In genomic region chr2:35613946-35614353, GRCm38 (mm10) we compare ENCODE assay signal across 9 mouse cellular contexts. TPM values are rescaled to one million over a fixed set of nuclear protein-coding genes. Genes with fewer than 3 reads are reported as not detected.
A peak's percentile ranks its signal among the peaks of the same experiment; 100 is the strongest.
DNase-seq lines count a peak whose midpoint lies in the region; ATAC-seq lines count a peak whose summit lies in the region.
"Had no signal": no experiment of that assay in that cellular context is flagged by ENCODE, and none has a peak within 500 bp of the region (broad histone marks: within the 10 kb centered on the region; RNA-seq: fewer than 3 reads in every experiment).

No protein-coding gene starts in this region.

- peak overlapping the region; percentile 59 for H3K27ac ChIP-seq in kidney, embryonic 16.5 days (ENCODE audit: low read length)
- H3K27ac ChIP-seq in forebrain, embryonic 11.5 days (ENCODE audit: low read depth, low read length): no peak overlapping the region

- no peak overlapping the region for H3K4me2 ChIP-seq in kidney, embryonic 16.5 days (replicated peaks; ENCODE audit: low read depth, low read length)
- H3K4me2 ChIP-seq in forebrain, embryonic 11.5 days (ENCODE audit: low read depth, low read length, severe bottlenecking): no peak overlapping the region
- H3K4me2 ChIP-seq: liver, embryonic 11.5 days had no signal

- WGBS in kidney, embryonic 16.5 days: 23% methylated on average over 3 of the region's 3 CpGs
- 54% methylated on average over 3 of the region's 3 CpGs for WGBS in forebrain, embryonic 11.5 days

- H3K27me3 ChIP-seq in kidney, embryonic 16.5 days (ENCODE audit: insufficient read depth, low read length): no peaks in the 10 kb centered on the region
- no peaks in the 10 kb centered on the region for H3K27me3 ChIP-seq in forebrain, embryonic 11.5 days (ENCODE audit: control insufficient read depth, insufficient read depth, low read length)

- no peaks in the 10 kb centered on the region for H3K36me3 ChIP-seq in kidney, embryonic 16.5 days (ENCODE audit: insufficient read depth, low read length)
- no peaks in the 10 kb centered on the region for H3K36me3 ChIP-seq in forebrain, embryonic 11.5 days (ENCODE audit: control insufficient read depth, insufficient read depth, low read length)

- H3K9me3 ChIP-seq in kidney, embryonic 16.5 days (ENCODE audit: low read length): no peaks in the 10 kb centered on the region
- no peaks in the 10 kb centered on the region for H3K9me3 ChIP-seq in forebrain, embryonic 11.5 days (ENCODE audit: control insufficient read depth, low read length)

- H3K4me1 ChIP-seq in kidney, embryonic 16.5 days (ENCODE audit: insufficient read depth, low read length): peaks cover 75% of the 10 kb centered on the region
- peaks cover 17% of the 10 kb centered on the region for H3K4me1 ChIP-seq in forebrain, embryonic 11.5 days (replicated peaks; ENCODE audit: control insufficient read depth, insufficient read depth, low read length)

- ATAC-seq in kidney, embryonic 16.5 days (ENCODE audit: low FRiP score, low TSS enrichment): no peak
- ATAC-seq in forebrain, embryonic 11.5 days (replicated peaks; ENCODE audit: low FRiP score): no peak

- no peak overlapping the region for H3K4me3 ChIP-seq in kidney, embryonic 16.5 days (ENCODE audit: low read length)
- no peak overlapping the region for H3K4me3 ChIP-seq in forebrain, embryonic 11.5 days (ENCODE audit: low read depth, low read length)

- peak; percentile 66 for DNase-seq in adrenal gland, adult 2 months
- DNase-seq in adrenal gland, postnatal 4 days (ENCODE audit: low spot score in 2 of 2): no peak
- peak; percentile 43 for DNase-seq in 416B (ENCODE audit: low read depth)
- peak; percentile 68 to 89 for DNase-seq in heart, adult 18-20 months
- no peak for DNase-seq in urinary bladder, postnatal 14 days (ENCODE audit: low spot score)
- no peak for DNase-seq in forebrain, embryonic 11.5 days (ENCODE audit: low spot score)
- no peak for DNase-seq in natural killer cell, adult 2 months (ENCODE audit: low spot score in 2 of 2)

- 0 out of 2 replicates have a peak overlapping the region, but pooled peaks have one; percentile 1 for H3K9ac ChIP-seq in kidney, embryonic 16.5 days (replicated peaks; ENCODE audit: low read length)
- no peak overlapping the region for H3K9ac ChIP-seq in forebrain, embryonic 11.5 days (ENCODE audit: low read length)

RNA-seq across cellular contexts. Expression of gene Dab2ip, which starts 55.9 kb away (rescaled TPM):
- 10 to 100 TPM; 69.4 to 82.3 TPM for total RNA-seq in adrenal gland, adult 2 months (2021)
- polyA plus RNA-seq in adrenal gland, adult 2 months (2012; rRNA removed): 191 and 192 TPM in 2 replicates
- 10 to 100 TPM; 74.4 to 77.6 TPM for total RNA-seq in adrenal gland, postnatal 4 days (2021)
- 10 to 100 TPM; 42.4 to 44.1 TPM for total RNA-seq in heart, adult 18-20 months (2021)
- 26.3 and 28.5 TPM in 2 replicates for polyA plus RNA-seq in kidney, embryonic 16.5 days (2015; fragmentation: Nextera tagmentation; extraction: Ambion mirVana)
- 51.5 and 52.2 TPM in 2 replicates for polyA plus RNA-seq in forebrain, embryonic 11.5 days (2014; fragmentation: Nextera tagmentation; extraction: Ambion mirVana)

Comparison
In these comparisons a context has a peak if more than half of its experiments do, and no peak if none do; other contexts are left out.
1. DNase-seq: peak in adrenal gland, adult 2 months (single experiment), 416B (single experiment) and heart, adult 18-20 months (2 of 2); none in adrenal gland, postnatal 4 days (0 of 2), urinary bladder, postnatal 14 days (single experiment), forebrain, embryonic 11.5 days (single experiment) and natural killer cell, adult 2 months (0 of 2).